Mouse (Mus musculus): Measurements from ENCODE around the gene Dusp16.
"Not testable (repeated sequence)": the region's sequence is repeated elsewhere in the genome, so short reads cannot be mapped to it uniquely, and the experiment has no call there.

DNA sequence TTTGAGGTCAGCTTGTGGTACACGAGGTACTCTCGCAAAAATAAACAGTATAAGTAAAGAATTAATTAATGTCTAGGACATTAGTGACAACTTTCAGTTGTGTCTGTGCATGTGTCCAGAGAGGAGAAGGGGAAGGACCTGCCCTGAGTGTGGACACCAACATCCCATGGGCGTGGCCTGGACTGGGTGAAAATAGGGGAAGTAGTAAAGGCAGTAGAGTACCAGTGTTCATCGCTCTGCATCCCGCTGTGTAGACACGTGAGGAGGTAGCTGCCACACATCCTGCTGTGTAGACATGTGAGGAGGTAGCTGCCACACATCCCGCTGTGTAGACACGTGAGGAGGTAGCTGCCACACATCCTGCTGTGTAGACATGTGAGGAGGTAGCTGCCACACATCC lies 118.7 kb downstream of the Dusp16 start:
- TF ChIP-seq POLR2A (IDR thresholded peaks at IDR 0.05; ENCODE audit: borderline replicate concordance, extremely low read depth, insufficient read depth, insufficient read length, poor library complexity, severe bottlenecking); CTCF (IDR thresholded peaks at IDR 0.05; ENCODE audit: borderline replicate concordance, extremely low read depth, insufficient read depth, insufficient read length): not testable (repeated sequence)
